Mouse (Mus musculus) ES-E14 (cell line): ENCODE results near the gene Med27. TPM values are rescaled to one million over a fixed set of nuclear protein-coding genes. Genes with fewer than 3 reads are reported as not detected.

Experiments
- DNase-seq: peaks from one replicate; pipeline ENCODE4 v3.0.0-alpha.2; 2013; ENCODE audit warnings: low read depth, low spot score
- H3K27ac ChIP-seq: 2 replicates; pipeline ENCODE4 v1.5.1; 2012; ENCODE audit warnings: low read depth, mild to moderate bottlenecking, low read length, moderate library complexity, mixed read lengths; ENCODE audit not compliant: poor library complexity, insufficient read depth, severe bottlenecking
- H3K36me3 ChIP-seq: 2 replicates; pipeline ENCODE4 v1.6.1; 2012; ENCODE audit warnings: mild to moderate bottlenecking, low read length, moderate library complexity, mixed read lengths; ENCODE audit not compliant: control insufficient read depth, poor library complexity, insufficient read depth, severe bottlenecking
- H3K4me1 ChIP-seq, 2 experiments: fragments of 150-350 bp in 1 of 2; sonication (generic) in 1 of 2; 2 replicates each; pipeline ENCODE4 v1.6.1; 2012; ENCODE audit warnings: low read length in 2 of 2, mild to moderate bottlenecking in 1 of 2, mixed read lengths in 1 of 2; ENCODE audit not compliant: control insufficient read depth in 2 of 2, insufficient read depth in 2 of 2, poor library complexity in 1 of 2
- H3K4me3 ChIP-seq, 2 experiments: fragments of 150-350 bp in 1 of 2; sonication (generic) in 1 of 2; 2 replicates each; pipeline ENCODE4 v1.5.1; 2012; ENCODE audit warnings: low read length in 2 of 2, low read depth in 1 of 2, mild to moderate bottlenecking in 1 of 2, mixed read lengths in 1 of 2; ENCODE audit not compliant: insufficient read depth in 1 of 2, poor library complexity in 1 of 2, severe bottlenecking in 1 of 2
- H3K9ac ChIP-seq: 2 replicates; pipeline ENCODE4 v1.6.1; 2012; ENCODE audit warnings: low read depth, mild to moderate bottlenecking, low read length, mixed read lengths; ENCODE audit not compliant: poor library complexity, insufficient read depth, severe bottlenecking
- H3K9me3 ChIP-seq: fragments of 150-350 bp; sonication (generic); 2 replicates; pipeline ENCODE4 v1.6.1; 2012; ENCODE audit warnings: low read depth, mild to moderate bottlenecking, low read length; ENCODE audit not compliant: control insufficient read depth, insufficient read depth
- CHD2 ChIP-seq: IDR thresholded peaks from 2 replicates; pipeline ENCODE4 v1.6.1; 2014; ENCODE audit warnings: mild to moderate bottlenecking, low read depth, low read length, inconsistent platforms
- HCFC1 ChIP-seq: IDR thresholded peaks from 2 replicates; pipeline ENCODE4 v1.6.1; 2012; ENCODE audit warnings: low read length, inconsistent platforms, borderline replicate concordance; ENCODE audit not compliant: insufficient read depth
- MAFK ChIP-seq: IDR thresholded peaks from 2 replicates; pipeline ENCODE4 v1.6.1; 2014; ENCODE audit warnings: mild to moderate bottlenecking, low read depth, low read length, inconsistent platforms; ENCODE audit not compliant: insufficient read depth
- ZC3H11A ChIP-seq: IDR thresholded peaks from 2 replicates; pipeline ENCODE4 v1.6.1; 2012; ENCODE audit warnings: low read depth, mild to moderate bottlenecking, inconsistent platforms, low read length, borderline replicate concordance
- ZNF384 ChIP-seq: IDR thresholded peaks from 2 replicates; pipeline ENCODE4 v1.6.1; 2012; ENCODE audit warnings: low read depth, low read length, inconsistent platforms
- in situ Hi-C, 2 experiments: fragments of 600-800 bp; cut with MboI; formaldehyde crosslinking; loops; one replicate each; pipeline ENCODE4 v1.15.1; 2025; ENCODE audit warnings: low sequenced_read_pairs in 2 of 2, inconsistent platforms in 1 of 2; ENCODE audit not compliant: unreplicated experiment in 2 of 2
- total RNA-seq: library from RNA; depleted of rRNA; stranded (reverse); fragments of 300-350 nt; gene quantifications from 2 replicates; pipeline ENCODE4 v1.2.3, GENCODE M21; 2012

Med27 gene
- total RNA-seq, 1 experiment = 25.6 TPM

- in situ Hi-C loops = no loop called here
- no peak for DNase-seq
- Histone ChIP-seq H3K9me3 (no peaks in the 10 kb centered on the region), H3K9ac (no peak overlapping the region), H3K4me1 (no peaks in the 10 kb centered on the region), H3K36me3 (no peaks in the 10 kb centered on the region), H3K4me3 (no peak overlapping the region), H3K27ac (no peak overlapping the region)
- TF ChIP-seq MAFK = no peak
- no peak for TF ChIP-seq ZC3H11A
- no peak for TF ChIP-seq CHD2
- TF ChIP-seq ZNF384 = no peak
- TF ChIP-seq HCFC1 = no peak
Measured at GRCm38 (mm10) chr2:29320229-29320751, 26.3 kb upstream of the Med27 start.

- DNase-seq = no peak
- Histone ChIP-seq H3K4me1 (no peaks in the 10 kb centered on the region), H3K9me3 (no peaks in the 10 kb centered on the region), H3K36me3 (no peaks in the 10 kb centered on the region), H3K27ac (no peak overlapping the region), H3K4me3 (no peak overlapping the region), H3K9ac (no peak overlapping the region)
- in situ Hi-C loops = no loop called here
- TF ChIP-seq CHD2 (no peak), ZC3H11A (no peak), HCFC1 (no peak), ZNF384 (no peak), MAFK (no peak)
Measured at GRCm38 (mm10) chr2:29320780-29321179, 25.8 kb upstream of the Med27 start.

GRCm38 (mm10) chr2:29324456-29324855, 22.2 kb upstream of the Med27 start:
- Histone ChIP-seq H3K27ac (no peak overlapping the region), H3K9ac (no peak overlapping the region), H3K36me3 (no peaks in the 10 kb centered on the region), H3K4me1 (no peaks in the 10 kb centered on the region), H3K9me3 (no peaks in the 10 kb centered on the region), H3K4me3 (no peak overlapping the region)
- in situ Hi-C loops = no loop called here
- DNase-seq = no peak
- TF ChIP-seq HCFC1 = no peak
- TF ChIP-seq MAFK = 0 out of 2 replicates have a peak, but pooled peaks have one; percentile 20

- in situ Hi-C loops = no loop called here
- no peaks in the 10 kb centered on the region for H3K4me1 ChIP-seq
- DNase-seq = no peak
Measured at GRCm38 (mm10) chr2:29330471-29330870, 16.1 kb upstream of the Med27 start.

GRCm38 (mm10) chr2:29338396-29338795, 8.2 kb upstream of the Med27 start:
- no peak overlapping the region for H3K9ac ChIP-seq
- H3K4me3 ChIP-seq = no peak overlapping the region
- no peak for DNase-seq
- H3K4me1 ChIP-seq = peaks cover 0 to 5% of the 10 kb centered on the region in 2 experiments; a peak in 1 of 4 replicates
- H3K36me3 ChIP-seq = no peaks in the 10 kb centered on the region
- no peak for TF ChIP-seq MAFK
- no peak for TF ChIP-seq CHD2
- no peak for TF ChIP-seq ZC3H11A
- TF ChIP-seq HCFC1 = no peak
- no peak for TF ChIP-seq ZNF384
- H3K9me3 ChIP-seq = no peaks in the 10 kb centered on the region
- H3K27ac ChIP-seq = no peak overlapping the region
- in situ Hi-C loops = no loop called here

More at GRCm38 (mm10) chr2:29330471-29330870, 16.1 kb upstream of the Med27 start:
- Histone ChIP-seq H3K9ac (no peak overlapping the region), H3K27ac (no peak overlapping the region), H3K36me3 (no peaks in the 10 kb centered on the region), H3K4me3 (no peak overlapping the region), H3K9me3 (no peaks in the 10 kb centered on the region)
- TF ChIP-seq HCFC1 (no peak), MAFK (no peak), ZC3H11A (no peak), CHD2 (no peak), ZNF384 (no peak)
